Mouse (Mus musculus): ENCODE data around the gene Nt5dc2.
A peak's percentile ranks its signal among the peaks of the same experiment; 100 is the strongest.

Gene Nt5dc2

DNA sequence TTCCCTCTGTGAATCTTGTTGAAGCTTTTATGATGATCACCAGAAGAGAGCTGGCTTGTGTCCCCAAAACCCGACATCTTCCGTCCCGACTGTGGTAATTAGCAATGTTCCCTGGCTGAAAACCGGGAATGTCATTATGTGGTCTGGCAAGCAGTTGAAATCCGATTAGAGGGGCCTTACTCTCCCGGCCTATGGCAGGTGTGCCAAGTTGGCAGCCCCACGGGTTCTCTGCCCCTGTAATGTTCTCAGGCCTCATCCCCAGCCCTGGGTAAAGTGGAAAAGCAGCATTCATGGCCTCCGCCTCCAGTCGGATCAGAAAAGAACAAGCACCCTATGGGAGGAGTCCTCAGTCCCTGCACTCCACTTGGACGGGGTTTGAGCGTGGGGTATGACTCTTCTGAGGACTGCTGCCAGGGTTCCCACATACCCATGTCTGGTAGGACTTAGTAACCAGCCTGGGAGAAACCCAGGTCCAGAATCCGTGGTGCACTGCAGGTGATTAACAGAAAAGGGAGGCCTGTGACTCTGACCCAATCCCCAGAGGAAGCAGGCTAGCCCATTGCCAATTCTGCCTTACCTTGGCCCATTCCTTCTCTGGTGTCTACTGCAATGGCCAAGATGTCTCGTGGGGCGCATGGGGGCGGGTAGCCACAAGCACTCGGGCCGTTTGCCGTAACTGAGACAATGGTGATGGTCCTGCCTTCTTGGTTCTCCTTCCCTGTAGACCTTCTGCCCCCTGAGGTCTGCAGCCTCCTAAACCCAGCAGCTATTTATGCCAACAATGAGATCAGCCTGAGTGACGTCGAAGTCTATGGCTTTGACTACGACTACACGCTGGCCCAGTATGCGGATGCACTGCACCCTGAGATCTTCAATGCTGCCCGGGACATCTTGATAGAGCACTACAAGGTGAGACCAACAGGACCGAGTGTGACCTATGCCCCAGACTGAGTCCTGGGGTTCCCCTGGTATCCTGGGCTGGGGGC lies 3.5 kb downstream of the Nt5dc2 start:
- DNase-seq (ENCODE audit: low read depth, low spot score), result no peak

DNA sequence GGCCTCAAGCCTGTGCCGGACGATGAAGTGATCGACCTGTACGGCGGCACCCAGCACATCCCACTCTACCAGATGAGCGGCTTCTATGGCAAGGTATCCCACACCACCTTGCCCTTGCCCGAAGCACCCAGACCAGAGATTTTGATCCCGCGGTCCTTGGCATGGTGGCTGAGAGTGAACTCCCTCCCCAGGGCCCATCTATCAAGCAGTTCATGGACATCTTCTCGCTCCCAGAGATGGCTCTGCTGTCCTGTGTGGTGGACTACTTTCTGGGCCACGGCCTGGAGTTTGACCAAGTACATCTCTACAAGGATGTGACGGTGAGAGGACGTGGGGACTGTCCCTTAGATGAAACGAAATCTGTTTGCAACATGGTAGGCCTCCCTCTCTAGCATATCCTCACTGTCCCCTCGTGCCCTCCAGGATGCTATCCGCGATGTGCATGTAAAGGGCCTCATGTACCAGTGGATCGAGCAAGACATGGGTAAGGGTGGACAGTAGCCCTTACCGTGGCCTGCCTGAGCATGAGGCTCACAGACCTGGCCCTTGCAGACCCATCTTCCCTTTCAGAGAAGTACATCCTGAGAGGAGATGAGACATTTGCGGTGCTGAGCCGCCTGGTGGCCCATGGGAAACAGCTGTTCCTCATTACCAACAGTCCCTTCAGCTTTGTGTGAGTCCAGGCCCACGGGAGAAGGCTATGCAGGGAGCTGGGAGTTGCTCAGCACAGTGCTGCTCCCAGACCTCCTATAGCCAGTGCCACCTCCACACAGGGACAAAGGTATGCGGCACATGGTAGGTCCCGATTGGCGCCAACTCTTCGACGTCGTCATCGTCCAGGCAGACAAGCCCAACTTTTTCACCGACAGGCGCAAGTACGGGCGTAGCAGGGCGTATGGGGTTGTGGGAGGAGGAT lies 4.9 kb downstream of the Nt5dc2 start:
- no peak for DNase-seq (ENCODE audit: low read depth, low spot score)

DNA sequence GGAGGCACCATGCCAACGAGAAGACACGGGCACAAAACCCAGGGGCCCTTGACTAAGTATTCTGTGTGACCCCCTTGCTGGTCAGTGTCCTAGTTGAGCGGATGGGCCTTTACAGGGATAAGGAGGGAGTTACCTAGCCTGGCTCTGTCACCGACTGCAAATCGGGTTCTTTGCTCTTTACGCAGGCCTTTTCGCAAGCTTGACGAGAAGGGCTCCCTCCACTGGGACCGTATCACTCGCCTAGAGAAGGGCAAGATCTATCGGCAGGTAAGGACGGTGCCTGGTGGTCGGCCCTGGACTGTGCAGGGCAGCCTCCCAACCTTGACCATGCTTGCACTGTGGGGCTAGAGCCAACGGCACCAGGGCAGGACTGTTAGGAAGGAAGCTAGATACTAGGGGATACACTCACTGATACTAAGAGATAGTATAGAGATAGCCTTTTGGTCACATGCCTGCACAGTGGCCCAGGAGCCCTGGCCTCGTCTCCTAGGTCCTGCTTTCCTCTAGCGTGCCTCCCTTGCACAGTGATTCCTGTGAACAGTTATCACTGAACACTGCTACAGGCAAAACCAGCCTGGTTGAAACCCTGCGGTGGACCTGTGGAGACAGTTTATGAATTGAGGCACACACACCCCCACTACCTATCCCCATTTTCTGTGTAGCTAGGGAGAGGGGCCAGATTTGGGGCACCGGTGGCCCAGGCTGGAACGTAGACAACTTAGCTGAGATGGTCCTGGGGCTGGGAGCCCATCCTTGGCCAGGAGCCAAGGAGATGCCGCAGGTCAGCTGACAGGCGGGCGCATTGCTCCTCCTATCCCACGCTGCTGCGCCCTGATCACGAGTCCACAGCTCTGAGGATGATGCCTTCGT lies 5.8 kb downstream of the Nt5dc2 start:
- peak; percentile 40 for DNase-seq (ENCODE audit: low read depth, low spot score)

DNA sequence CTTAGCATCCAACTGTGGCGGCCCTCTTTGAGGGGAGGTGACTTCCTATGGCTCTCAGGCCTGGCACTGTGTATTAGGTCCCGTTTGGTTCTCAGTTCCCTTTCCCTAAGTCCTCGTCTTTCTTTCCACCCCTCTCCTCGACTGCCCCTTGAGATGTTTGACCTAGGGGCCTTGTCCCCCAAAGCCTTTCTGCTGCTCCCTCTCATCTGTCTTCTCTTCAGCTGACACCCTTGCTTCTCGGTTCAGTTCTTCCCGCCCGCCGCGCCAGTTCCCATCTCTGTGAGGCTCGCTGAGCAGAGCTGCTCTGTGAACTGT lies 6.4 kb downstream of the Nt5dc2 start:
- peak; percentile 39 for DNase-seq (ENCODE audit: low read depth, low spot score)

DNA sequence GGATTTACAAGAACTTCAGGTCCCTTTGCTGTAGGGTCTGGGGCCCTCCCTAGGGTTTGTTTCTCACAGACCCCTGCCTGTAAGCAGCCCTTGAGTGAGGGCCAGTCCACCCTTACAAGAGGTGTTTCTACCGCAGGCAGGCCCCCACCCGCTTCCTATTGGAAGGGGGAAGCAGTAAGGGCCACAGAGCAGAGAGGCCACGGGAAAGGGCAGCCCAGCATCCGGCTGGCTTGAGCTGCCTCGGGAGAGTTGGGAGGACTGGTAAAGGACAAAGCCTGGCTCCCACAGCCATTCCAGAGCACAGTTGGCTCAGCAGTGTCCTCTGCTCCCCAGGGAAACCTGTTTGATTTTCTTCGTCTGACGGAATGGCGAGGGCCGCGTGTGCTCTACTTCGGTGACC lies 6.9 kb downstream of the Nt5dc2 start:
- DNase-seq (ENCODE audit: low read depth, low spot score), result no peak

DNA sequence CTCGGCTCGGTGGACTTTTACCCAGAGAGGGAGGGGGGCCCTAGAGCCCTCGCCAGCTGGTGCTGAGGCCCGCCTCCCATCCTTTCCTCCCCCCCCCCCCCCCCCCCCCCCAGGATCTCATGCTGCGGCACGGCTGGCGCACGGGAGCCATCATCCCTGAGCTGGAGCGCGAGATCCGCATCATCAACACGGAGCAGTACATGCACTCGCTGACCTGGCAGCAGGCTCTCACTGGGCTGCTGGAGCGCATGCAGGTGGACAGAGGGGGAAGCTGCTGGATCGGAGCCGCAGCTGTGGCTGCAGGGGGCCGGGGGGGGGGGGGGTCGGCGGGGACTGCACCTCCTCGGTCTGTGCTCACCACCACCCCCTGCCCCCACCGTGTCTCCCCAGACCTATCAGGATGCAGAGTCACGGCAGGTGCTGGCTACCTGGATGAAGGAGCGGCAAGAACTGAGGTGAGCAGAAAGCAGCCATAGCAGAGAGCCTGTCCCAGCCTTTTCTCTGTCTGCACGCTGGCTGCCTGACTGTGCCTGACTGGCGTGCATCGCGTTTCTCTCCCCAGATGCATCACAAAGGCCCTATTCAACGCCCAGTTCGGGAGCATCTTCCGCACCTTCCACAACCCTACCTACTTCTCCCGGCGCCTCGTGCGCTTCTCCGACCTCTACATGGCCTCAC lies 7.5 kb downstream of the Nt5dc2 start:
- DNase-seq (ENCODE audit: low read depth, low spot score), result peak; percentile 89

DNA sequence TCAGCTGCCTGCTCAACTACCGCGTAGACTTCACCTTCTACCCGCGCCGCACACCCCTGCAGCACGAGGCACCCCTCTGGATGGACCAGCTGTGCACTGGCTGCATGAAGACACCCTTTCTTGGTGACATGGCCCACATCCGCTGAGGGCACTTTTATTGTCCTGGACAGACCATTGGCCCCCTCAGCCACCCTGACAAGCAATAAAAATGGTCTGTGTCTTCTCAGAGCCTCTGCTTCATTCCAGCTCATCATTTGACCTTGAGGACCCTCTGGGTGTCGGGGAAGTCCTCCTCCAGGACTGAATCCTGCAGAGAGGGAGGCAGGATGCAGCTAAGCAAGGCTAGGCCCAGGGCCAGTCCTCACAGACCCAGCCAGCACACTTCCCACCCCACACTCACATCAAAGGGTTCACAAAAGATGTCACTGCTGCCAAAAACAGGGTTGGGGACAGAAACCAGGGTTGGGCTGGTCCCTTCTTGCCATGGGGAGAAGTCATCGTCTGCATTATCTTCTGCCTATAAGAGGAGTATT lies 8.1 kb downstream of the Nt5dc2 start:
- DNase-seq (ENCODE audit: low read depth, low spot score), result no peak

DNA sequence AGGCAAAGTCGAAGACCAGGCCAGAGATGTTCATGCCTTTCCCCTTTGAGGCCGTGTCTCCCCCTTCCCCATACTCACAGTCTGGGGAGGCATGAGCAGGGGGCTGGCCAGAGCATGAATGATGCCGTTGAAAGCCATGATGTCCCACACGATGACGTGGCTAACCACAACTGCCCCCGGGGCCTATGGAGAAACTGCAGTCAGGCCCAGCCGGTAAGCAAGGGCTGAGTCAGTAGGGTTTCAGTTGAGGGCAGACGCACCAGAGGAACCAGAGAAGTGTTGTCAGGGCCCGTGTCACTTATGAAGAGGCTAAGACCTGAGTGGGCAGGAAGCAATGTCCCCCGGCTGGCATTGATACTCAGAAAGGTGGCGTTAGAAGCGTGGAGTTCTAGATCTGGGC lies 8.8 kb downstream of the Nt5dc2 start:
- DNase-seq (ENCODE audit: low read depth, low spot score), result no peak

DNA sequence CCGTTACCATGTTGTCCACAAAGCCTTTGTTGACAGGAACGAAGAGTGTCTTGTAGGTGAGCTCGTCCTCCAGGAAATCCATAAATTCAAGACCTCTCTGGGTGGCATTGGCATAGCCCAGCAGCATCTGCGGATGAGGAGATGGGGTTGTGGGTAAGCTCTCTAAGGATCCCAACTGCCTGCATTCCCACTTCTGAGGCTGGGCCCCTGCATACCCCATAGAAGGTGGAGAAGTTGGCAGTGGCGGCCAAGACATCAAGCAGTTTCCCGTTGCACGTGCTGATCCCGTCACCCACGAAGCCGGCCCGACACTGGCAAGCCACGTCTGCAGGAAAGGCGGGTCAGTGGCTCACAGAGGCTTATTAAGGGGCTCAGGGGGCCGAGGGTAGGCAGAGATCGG lies 9.3 kb downstream of the Nt5dc2 start:
- no peak for DNase-seq (ENCODE audit: low read depth, low spot score)

DNA sequence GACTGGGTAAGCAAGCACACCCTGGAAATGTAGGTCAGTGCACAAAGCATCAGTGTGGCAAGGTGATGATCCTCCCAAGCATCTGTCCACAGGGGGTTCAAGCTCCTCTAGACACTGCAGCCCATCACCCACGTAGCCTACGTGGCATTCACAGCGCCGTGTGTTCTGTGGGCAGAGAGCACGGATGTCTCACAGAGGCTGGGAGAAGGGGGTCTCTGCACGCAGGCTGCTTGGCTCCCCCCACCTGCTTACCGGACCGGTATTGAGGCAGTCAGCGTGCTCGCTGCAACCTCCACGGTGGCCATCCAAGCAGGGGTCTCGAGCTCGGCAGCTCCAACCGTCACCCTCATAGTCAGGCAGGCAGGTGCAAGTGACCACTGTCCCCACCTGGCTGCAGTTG lies 10.2 kb downstream of the Nt5dc2 start:
- no peak for DNase-seq (ENCODE audit: low read depth, low spot score)

DNA sequence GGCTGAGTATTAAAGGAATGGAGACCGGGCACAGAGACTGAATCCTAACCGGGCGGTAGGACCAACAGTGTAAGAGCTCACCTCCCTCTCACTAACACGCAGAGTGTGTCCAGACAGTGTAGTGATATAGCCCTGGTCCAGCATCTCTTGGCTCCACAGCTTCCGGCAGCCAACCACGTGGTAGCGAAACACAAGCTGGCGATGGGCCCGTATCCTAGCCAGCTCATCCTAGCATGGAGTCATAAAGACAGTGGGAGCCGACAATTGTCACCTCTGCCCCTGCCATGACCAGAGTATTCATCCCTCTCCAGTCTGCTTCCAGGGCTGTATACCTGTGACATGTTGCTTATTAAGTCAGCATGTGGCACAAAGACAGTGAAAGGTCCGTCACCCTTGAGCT lies 14.8 kb downstream of the Nt5dc2 start:
- DNase-seq (ENCODE audit: low read depth, low spot score), result no peak

DNA sequence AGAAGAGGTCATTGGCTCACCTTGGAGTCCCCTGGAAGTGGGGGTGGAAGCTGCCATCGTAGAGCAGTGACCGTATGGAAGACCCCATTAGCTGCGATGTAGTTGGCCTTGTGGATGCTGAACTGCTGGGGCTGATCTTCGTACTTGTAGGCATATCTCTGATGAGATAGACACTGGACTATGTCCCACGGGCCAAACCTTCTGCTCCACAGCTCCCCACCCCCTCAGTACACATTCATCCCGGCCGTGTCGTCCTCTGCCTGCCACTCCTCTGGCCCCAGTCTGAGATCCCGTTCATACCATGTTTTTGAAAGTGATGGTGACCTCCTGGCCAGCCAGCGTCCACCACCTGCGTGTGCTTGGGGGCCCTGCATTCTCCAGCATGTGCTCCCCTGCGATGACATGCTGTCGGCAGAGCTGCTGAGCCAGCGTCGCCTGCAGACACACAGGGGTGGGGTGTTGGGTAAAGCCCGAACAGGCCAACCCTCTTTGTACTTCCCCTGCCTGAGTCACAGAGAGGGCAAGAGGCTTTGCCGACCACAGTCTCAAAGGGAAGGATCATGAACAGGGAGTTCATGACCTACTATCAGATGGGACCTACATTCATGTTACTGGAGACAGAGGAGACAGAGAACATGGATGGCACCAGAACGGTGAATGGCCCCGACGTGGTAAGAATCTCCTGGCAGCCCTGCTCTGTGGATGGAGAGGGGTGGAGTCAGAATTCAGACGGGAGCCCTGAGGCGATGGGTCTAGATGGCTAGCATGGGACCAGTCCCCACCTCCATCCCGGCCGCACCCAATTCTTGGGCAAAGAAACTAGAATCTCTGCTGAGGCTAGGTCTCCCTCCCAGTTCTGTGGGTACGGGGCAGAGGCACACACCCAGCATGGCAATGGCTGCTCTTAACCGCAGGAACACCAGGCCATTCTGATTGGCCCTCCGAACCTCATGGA lies 29.6 kb downstream of the Nt5dc2 start:
- no peak for DNase-seq (ENCODE audit: low read depth, low spot score)

DNA sequence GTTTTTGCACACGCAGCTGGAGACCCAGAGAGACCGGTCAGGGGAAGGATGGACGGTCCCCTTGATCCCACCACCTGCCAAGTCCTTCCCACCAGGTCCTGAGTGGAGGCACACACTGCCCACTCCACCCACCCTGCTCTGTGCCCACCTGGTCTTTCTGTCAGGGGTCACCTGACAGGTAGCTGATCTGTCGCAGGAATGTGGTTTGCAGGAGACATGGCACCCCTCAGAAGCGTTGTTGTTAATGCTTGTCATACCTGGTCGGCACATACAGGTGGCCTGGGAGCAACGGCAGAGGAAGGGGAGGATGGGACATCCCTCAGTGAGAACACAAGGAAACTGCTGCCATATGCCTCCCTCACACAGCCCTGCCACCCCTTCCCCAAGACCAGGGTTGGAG lies 30.3 kb downstream of the Nt5dc2 start:
- DNase-seq (ENCODE audit: low read depth, low spot score), result no peak

DNA sequence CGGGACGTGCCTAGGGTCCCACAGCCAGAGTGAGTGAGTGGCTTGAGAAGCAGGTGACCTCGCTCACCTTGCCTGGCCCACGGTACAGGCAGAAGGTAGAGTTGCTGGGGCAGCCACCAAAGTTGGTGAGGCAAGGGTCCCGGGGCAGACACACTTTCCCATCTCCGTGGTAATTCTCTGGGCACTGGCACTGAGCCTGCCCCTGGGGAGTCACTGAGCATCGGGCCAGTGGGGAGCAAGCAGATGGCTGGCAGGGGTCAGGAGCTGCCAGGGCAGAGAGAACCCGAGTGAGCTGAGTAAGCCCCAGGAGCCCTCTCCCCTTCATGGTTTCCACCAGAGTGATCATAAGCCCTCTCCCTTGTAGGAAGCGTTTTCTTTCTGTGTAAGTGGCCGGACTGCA lies 30.8 kb downstream of the Nt5dc2 start:
- DNase-seq (ENCODE audit: low read depth, low spot score), result no peak

DNA sequence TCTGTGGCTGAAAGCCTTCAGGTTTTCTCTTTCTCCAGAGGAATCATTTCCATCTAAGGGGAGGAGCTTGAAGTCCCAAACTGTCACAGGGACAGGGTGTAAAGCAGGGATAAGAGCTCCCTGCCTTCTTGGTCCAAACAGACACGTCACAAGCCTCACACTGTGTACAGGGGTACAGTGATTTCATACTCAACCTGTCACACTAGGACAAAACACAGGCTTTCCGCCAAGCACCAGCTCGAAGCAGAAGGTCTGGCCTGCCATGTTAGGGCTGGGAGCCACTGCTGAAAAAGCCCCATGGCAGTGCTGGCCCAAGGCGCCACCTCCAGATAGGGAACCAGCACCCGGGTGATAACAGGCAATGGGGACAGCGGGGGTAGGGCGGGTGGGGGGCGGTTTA lies 33.2 kb downstream of the Nt5dc2 start:
- DNase-seq (ENCODE audit: low read depth, low spot score), result peak; percentile 26

DNA sequence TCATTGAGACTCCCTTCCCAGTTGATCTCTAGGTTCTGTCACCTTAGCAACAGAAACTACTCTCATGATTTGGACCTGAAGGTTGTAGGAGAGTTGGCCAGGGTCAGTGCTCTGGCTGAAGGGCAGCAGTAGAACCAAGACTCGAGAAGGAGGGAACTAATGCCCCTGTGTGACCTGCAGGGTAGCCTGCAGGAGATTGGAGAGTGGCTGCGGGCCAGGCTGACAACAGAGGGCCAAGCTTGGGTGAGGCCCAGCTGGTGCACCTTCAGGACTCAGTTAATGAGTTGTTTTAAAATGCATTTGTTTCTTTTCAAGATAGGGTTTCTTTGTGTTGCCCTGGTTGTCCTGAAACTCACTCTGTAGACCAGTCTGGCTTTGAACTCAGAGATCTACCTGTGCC lies 34.2 kb downstream of the Nt5dc2 start:
- DNase-seq (ENCODE audit: low read depth, low spot score), result no peak

DNA sequence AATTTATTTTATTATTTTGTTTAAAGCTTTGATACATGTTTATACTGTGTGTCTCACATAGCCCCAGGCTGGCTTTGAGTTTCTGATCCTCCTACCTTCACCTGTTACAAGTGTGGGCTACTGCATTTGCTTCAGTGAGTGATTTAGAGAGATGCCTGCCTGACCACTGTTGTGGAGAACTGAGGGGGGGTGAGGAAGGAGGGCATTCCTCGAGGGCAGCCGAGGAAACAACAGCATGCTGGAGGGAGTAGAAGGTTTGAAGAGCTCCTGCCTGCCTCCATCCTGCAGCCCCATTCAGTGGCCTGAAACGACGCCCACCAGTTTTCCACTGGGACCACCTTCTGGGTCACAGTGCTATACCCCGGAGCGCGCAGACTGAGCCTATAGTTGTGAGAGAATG lies 34.6 kb downstream of the Nt5dc2 start:
- DNase-seq (ENCODE audit: low read depth, low spot score), result no peak

DNA sequence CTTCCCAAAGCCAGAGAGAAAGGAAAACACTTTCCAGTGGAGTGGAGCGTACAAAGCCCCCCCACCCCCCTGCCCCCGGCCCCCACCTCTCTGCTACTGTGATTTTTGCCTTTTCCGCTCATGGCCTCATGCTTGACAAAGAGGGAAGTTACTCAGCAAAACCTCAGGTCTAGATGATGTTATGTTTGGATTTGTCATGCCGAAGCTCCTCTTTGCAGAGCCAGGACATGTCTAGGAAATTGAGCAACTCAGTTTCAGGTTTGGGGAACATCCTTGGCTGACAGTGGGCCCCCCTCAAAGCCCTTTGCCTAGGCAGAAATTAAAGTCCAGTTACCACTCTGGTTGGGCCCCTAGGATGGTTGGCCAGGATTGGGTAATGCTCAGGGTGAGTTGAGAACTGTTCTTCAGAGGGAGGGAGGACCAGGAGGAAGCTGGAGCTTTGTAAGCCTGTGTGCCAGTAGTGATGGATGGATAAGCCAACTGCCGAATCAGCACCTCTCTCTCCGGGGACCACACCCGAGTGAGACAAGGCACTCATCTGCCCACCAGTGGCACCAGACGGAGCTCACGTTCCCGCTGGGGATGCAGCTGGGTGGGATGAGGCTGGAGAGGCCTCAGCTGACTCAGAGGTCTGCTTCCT lies 35.3 kb downstream of the Nt5dc2 start:
- no peak for DNase-seq (ENCODE audit: low read depth, low spot score)

DNA sequence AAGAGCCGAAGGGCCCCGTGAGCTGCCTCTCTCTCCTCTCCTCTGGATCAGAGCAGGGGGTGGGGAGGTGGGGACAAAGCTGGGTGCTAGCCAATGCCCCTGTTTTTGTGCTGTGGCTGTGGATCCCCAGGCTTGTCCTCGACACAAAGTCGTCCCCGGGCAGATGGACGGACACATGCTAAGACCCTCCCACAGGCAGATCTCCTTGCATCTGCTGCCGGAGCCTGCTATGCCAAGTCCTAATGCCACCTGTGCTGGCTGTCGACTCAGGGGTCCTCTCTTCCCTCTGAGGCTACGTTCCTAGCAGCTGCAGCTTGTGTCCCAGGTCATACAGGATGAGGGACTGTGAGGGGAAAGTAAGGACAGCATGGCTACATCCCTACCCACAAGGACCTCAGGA lies 36.0 kb downstream of the Nt5dc2 start:
- DNase-seq (ENCODE audit: low read depth, low spot score), result no peak

Data from ZHBTc4 (cell line).